Mouse (Mus musculus) G1E (cell line): ENCODE results near the gene Cyp4f13.

ENCODE experiments used
- CTCF ChIP-seq: IDR thresholded peaks from 2 replicates; pipeline ENCODE4 v1.5.1; 2012; ENCODE audit warnings: low read depth, low read length, inconsistent platforms, mixed read lengths
- GATA1 ChIP-seq: IDR thresholded peaks from 2 replicates; pipeline ENCODE4 v1.6.1; 2012; ENCODE audit warnings: borderline replicate concordance, low read length, inconsistent platforms, mixed read lengths
- TAL1 ChIP-seq: conservative IDR thresholded peaks from 2 replicates; pipeline ENCODE4 v1.6.1; 2012; ENCODE audit warnings: low read depth, low read length, inconsistent platforms, mixed read lengths

DNA sequence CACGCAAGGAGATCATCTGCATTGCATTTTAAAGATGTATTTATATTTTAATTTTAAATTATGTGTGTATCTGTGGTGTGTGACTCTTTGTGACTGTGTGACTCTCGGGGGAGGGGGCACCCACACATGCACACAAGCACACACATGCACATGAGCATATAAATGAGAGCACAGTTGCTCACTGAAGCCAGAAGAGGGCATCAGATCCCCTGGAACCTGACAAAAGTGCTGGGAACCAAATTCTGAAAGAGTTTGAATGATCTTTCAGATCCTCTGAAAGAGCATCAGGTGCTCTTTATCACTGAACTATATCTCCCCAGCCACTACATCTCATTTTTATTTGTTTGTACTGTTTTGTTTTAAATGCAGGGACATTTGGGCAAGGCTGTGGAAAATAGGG, 42.8 kb downstream of the Cyp4f13 start:
- TF ChIP-seq CTCF, result no peak
- no peak for TF ChIP-seq TAL1
- no peak for TF ChIP-seq GATA1
